Mouse (Mus musculus): ENCODE results near the gene Lin37. TPM values are rescaled to one million over a fixed set of nuclear protein-coding genes. Genes with fewer than 3 reads are reported as not detected.
A peak's percentile ranks its signal among the peaks of the same experiment; 100 is the strongest.

The Lin37 gene
- total RNA-seq (2014; fragmentation: Nextera tagmentation), result 45.8 and 61.6 TPM in 2 replicates
- 13.8 and 28.6 TPM in 2 replicates for total RNA-seq (2017)

DNA sequence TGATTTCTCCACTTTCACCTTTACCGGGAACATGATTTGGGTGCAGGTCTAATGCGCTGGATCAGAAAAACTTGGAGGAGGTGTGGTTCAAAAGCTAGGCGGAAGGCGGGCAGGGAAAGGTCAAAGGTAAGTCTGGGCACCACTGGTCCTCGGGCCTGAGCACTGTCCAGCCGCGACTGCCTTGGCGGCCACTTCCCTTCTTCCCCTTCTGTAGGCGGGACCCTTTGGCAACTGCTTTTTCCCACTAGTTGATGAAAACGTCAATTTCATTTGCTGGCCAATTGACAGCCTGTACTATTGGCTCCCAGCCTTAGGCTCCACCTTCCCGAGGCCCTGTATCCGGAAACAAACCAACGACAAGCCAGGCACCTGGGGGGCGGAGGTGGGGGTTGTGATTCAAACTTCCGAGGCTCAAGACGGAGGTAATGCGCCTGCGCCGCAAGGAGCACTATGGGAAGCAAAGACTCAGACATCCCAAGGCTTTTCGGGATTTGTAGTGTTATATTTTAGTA, at the start of gene Lin37:
TSS of gene Lin37 (minus strand) at position 396 of the 512 bp plus-strand sequence.
- peak; percentile 77 for ATAC-seq (replicated peaks; ENCODE audit: low FRiP score, low TSS enrichment, poor library complexity, severe bottlenecking)

GRCm38 (mm10) chr7:30608476-30608875, 48.8 kb upstream of the Lin37 start:
- no peak for ATAC-seq (replicated peaks; ENCODE audit: low FRiP score, low TSS enrichment, poor library complexity, severe bottlenecking)

DNA sequence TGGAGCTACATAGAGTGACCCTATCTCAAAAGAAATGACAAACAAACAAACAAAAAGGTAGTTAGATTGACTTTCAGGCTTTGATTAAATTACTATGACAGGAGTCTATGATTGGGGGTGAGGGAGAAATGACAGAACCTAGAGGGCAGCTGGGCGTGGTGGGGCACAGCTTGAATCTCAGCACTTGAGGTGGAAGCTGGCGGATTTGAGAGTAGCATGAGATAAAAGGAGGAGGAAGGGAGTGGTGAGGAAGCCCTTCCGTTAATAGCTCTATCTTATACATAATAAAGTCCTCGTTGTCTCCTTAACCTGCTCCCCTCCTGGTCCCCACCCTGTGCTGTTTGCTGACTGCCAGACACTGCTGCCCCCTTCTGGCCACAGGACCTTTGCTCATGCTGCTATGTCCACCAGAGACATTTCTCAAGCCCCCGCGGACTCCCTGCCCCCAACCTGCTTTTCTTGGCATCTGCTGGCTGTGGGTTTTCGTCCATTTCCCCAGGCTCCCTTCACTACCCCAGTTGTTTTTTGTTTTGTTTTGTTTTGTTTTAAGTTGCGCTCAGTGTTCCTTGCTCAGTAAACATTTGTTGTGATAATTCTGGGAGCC, 48.2 kb upstream of the Lin37 start:
- ATAC-seq (replicated peaks; ENCODE audit: low FRiP score, low TSS enrichment, poor library complexity, severe bottlenecking), result peak; percentile 84

DNA sequence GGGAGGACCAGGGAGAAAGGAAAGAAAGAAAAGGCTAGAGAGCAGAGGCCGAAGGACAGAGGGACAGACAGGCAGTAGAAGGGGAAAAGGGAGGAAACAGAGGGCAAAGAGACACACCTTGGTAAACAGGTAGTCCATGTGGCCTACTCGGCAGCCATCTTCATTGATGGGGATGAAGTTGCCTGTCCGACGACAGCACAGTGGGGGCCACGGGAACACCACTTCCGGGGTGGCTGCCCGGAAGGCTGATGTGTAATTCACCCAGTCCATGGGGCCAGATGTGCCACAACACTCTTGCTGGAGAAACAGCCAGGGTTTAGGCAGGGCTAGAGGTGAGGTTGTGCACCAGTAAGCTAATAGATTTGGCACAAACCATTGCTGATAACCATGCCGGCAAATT, 45.3 kb upstream of the Lin37 start:
- ATAC-seq (replicated peaks; ENCODE audit: low FRiP score, low TSS enrichment, poor library complexity, severe bottlenecking), result no peak

DNA sequence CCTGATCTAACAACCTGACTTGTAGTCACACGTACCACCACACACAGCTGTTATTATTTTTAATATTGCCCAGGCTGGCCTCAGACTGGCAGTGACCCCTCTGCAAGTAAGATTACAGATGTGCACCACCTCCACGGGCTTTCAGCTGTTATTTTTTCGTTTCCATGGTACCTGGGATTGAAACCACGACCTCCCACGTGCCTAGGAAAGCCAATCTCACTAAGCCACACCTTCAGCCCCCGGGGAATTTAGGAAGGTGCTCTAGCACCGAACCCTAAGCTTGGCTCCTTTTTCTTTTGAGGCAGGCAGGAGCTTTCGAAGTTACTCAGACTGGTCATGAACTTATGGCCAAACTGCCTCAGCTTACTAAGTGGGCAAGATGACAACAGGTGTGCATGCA, 44.8 kb upstream of the Lin37 start:
- ATAC-seq (replicated peaks; ENCODE audit: low FRiP score, low TSS enrichment, poor library complexity, severe bottlenecking), result no peak

GRCm38 (mm10) chr7:30602583-30602982, 42.9 kb upstream of the Lin37 start:
- no peak for ATAC-seq (replicated peaks; ENCODE audit: low FRiP score, low TSS enrichment, poor library complexity, severe bottlenecking)

- no peak for ATAC-seq (replicated peaks; ENCODE audit: low FRiP score, low TSS enrichment, poor library complexity, severe bottlenecking)
Measured at GRCm38 (mm10) chr7:30600651-30601050, 41.0 kb upstream of the Lin37 start.

- ATAC-seq (replicated peaks; ENCODE audit: low FRiP score, low TSS enrichment, poor library complexity, severe bottlenecking), result peak; percentile 99
Measured at GRCm38 (mm10) chr7:30599933-30600353, 40.3 kb upstream of the Lin37 start.

- ATAC-seq (replicated peaks; ENCODE audit: low FRiP score, low TSS enrichment, poor library complexity, severe bottlenecking), result no peak
Measured at GRCm38 (mm10) chr7:30598786-30599185, 39.1 kb upstream of the Lin37 start, which contains the start of gene Zbtb32. TSS of gene Zbtb32 (minus strand) at chr7:30598909.

DNA sequence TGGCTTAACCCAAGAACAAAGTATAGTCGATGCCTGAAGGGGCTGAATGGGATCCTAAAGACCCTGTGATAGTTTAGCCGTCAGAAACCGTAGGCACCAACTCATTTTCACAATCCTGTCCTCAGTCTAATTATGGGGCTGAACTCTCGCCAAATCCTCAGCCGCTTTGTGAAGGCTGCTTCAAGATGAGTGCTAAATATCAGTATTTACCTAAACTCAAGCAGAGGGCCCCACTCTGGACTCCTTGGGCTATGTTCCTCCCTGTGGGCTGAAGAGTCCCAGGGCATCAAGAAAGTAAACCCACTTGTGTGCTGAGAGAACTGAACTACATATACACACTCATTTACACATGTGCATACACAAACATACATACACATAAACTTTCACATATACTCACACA, 37.2 kb upstream of the Lin37 start:
- no peak for ATAC-seq (replicated peaks; ENCODE audit: low FRiP score, low TSS enrichment, poor library complexity, severe bottlenecking)

GRCm38 (mm10) chr7:30596093-30596492, 36.5 kb upstream of the Lin37 start:
- ATAC-seq (replicated peaks; ENCODE audit: low FRiP score, low TSS enrichment, poor library complexity, severe bottlenecking), result no peak

DNA sequence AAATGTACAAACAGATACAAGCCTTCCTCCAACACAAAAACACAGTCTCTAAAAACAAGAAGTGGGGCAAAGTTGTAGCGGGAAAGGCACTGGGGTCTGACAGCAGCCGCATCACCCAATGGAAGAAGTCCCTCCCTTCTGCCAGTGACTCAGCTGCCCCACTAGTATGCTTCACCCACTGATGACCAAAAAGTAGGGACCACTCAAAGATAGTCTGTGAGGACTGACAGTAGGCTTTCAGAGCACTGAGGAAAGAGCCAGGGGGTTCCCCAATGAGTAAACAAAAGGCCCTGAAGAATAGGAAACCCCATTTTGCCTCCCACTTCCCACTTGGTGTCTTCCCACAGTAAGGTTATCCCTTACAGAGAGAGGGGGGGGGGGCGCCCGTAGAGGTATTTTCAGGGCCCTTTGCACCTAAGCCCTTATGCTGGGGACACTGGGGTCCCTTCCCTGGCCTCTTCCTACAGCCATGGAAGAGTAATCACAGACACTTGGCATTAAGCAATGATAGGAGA, 34.9 kb upstream of the Lin37 start:
- no peak for ATAC-seq (replicated peaks; ENCODE audit: low FRiP score, low TSS enrichment, poor library complexity, severe bottlenecking)

DNA sequence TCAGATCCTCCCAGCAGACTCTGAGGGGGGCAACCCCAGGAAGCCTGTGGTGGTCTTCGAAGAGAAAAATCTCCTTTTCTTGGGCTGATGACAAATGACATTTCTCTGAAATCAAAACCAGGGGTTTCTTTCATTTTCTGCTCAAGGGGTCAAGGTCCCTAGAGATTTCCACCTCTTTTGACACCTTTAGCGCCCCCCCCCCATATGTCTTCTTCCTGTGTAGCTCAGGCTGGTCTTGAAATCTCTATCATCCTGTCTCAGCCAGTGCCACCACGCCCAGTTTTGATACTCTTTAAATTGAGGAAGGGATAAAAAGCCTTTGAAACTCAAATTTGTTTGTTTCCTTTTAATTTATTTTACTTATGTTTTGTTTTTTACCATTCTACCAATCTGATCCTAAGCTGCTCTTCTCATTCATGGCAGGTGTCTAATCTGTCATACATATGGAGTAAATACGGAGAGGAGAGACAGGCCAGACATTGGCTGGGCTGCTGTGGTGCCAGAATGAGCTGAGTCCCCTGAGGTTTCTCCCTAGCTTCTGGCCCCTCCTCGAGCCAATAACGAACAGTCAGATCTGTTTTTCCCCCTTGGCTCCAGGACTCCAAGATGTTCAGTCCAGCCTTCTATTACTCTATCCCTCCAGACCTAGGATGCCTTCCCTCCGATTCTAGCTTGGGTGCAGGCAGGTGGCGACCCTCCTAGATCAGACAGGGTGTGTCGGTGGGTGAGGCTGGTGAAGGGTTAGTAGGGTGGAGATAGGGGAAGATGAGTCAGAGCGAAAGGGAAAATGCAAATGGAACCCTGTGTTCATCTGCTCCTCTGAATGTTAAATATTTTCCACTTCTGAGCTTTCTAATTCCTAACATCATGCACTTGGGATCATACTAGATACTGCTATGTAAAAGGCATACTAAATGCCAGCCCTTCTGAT, 34.2 kb upstream of the Lin37 start:
- no peak for ATAC-seq (replicated peaks; ENCODE audit: low FRiP score, low TSS enrichment, poor library complexity, severe bottlenecking)

DNA sequence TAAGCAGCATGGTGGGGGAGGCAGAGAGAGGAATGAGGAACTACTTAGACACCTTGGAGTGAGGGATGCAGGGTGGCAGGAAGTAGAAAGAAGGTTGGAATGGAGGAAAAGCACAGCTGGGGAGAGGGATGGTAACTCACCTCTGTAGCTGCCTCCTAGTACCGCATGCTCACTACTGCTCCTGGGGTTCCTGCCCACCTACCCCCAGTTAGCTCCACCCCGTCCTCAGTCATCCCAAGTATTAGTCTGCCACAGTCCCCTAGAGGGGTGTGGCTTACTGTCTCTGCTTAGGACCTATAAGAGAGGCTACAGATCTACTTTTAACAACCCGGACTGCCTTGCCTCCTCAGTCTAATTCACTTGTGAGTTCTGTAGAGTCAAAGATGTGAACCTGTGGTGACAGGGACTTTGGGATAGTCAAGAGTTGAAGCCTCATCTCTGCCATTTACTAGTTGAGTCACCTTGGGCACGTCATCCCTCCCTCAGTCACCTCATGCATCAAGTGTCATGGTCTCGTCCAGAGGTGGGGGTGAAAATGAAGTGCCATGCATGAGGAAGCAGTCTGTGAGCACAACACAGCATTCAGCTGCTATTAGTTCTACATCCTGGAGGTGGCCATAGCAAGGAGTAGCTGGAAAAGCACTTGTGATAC, 33.3 kb upstream of the Lin37 start:
- ATAC-seq (replicated peaks; ENCODE audit: low FRiP score, low TSS enrichment, poor library complexity, severe bottlenecking), result no peak

DNA sequence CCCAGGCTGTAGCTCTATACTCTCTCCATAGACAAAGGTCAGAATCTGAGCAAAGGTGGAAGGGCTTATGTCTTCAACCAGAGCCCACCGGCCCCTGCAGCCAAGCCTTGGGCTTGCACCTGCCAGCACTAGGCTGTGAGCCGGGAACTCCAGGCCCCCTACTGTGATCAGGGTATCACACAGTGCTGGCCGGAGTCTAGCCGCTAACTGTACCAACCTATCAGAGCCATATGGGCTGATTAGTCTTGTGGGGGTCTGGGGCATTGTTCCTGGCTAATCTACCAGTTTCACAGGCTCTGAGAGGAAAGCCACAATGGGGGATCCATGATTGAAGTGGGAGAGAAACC, 31.9 kb upstream of the Lin37 start:
- ATAC-seq (replicated peaks; ENCODE audit: low FRiP score, low TSS enrichment, poor library complexity, severe bottlenecking), result no peak

GRCm38 (mm10) chr7:30590927-30591604, 31.4 kb upstream of the Lin37 start:
- no peak for ATAC-seq (replicated peaks; ENCODE audit: low FRiP score, low TSS enrichment, poor library complexity, severe bottlenecking)

DNA sequence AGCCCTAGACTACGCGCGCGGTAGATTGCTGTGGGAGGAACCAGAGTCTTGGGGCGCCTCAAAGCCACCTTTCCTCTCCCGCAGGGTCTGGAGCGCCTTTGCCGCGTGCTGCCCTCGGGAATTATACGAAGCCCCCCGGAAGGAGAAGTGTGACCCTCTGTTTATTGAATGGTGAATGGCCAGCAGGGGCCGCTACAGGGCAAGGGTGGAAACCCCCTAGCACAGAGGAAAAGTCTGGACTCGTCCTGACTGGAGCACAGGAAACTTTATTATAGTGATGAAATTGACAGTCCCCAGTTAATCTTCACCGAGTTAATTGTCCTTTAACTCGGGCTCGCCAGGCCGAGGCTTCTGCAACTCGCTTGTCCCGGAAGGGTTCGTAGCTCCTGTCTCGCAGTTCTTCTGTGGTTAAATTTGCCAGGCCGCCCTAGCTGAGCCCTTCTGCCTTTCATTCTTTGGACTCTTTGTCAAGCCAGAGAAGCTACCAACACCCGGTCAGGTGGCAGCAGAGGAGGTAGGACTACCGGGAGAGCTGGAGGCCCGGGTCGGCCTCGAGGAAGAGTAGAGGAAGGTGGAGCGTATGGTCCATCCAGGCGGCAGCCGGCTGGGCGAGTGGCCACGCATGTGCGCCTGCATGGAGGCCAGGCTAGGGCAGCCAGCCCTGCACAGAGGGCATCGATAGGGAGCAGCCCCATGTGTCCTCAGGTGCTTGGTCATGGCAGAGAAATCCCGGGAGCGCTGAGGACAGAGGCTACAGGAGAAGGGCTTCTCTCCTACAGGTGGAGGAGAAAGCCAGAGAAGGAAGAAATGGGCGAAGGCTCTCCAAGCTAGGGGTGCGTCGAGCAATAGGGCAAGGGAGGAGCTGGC, 30.0 kb upstream of the Lin37 start:
- peak; percentile 34; the same call in 1 of the 2 replicates for ATAC-seq (replicated peaks; ENCODE audit: low FRiP score, low TSS enrichment, poor library complexity, severe bottlenecking)

- ATAC-seq (replicated peaks; ENCODE audit: low FRiP score, low TSS enrichment, poor library complexity, severe bottlenecking), result peak; percentile 85
Measured at GRCm38 (mm10) chr7:30588676-30589434, 29.2 kb upstream of the Lin37 start, which contains the start of gene Kmt2b. TSS of gene Kmt2b (minus strand) at chr7:30588726.
